Mouse (Mus musculus): ENCODE results near the gene Kctd13.
"Not testable (repeated sequence)": the region's sequence is repeated elsewhere in the genome, so short reads cannot be mapped to it uniquely, and the experiment has no call there.

Kctd13 gene

GRCm38 (mm10) chr7:126928384-126929037 is at the start of gene Kctd13:
TSS of gene Kctd13 (plus strand) at chr7:126928879.
- DNase-seq (ENCODE audit: extremely low spot score, low spot score): peak; percentile 90

GRCm38 (mm10) chr7:126881040-126881439 is 47.6 kb upstream of the Kctd13 start:
- DNase-seq (ENCODE audit: extremely low spot score, low spot score): no peak

- no peak for DNase-seq (ENCODE audit: extremely low spot score, low spot score)
Measured at GRCm38 (mm10) chr7:126883731-126884181, 44.9 kb upstream of the Kctd13 start.

- peak; percentile 99 for DNase-seq (ENCODE audit: extremely low spot score, low spot score)
Measured at GRCm38 (mm10) chr7:126884286-126885164, 44.2 kb upstream of the Kctd13 start, which contains the start of gene Taok2. TSS of gene Taok2 (minus strand) at chr7:126884703.

- DNase-seq (ENCODE audit: extremely low spot score, low spot score): no peak
Measured at GRCm38 (mm10) chr7:126887281-126887680, 41.4 kb upstream of the Kctd13 start.

GRCm38 (mm10) chr7:126888852-126889251 is 39.8 kb upstream of the Kctd13 start:
- DNase-seq (ENCODE audit: extremely low spot score, low spot score): no peak

- no peak for DNase-seq (ENCODE audit: extremely low spot score, low spot score)
Measured at GRCm38 (mm10) chr7:126896912-126897311, 31.8 kb upstream of the Kctd13 start.

- peak; percentile 21 for DNase-seq (ENCODE audit: extremely low spot score, low spot score)
Measured at GRCm38 (mm10) chr7:126897390-126898101, 31.1 kb upstream of the Kctd13 start.

GRCm38 (mm10) chr7:126898102-126898990 is 30.3 kb upstream of the Kctd13 start:
- peak; percentile 99 for DNase-seq (ENCODE audit: extremely low spot score, low spot score)

- not testable (repeated sequence) for DNase-seq (ENCODE audit: extremely low spot score, low spot score)
Measured at GRCm38 (mm10) chr7:126899781-126900180, 28.9 kb upstream of the Kctd13 start.

GRCm38 (mm10) chr7:126905590-126905989 is 23.1 kb upstream of the Kctd13 start:
- DNase-seq (ENCODE audit: extremely low spot score, low spot score): no peak

GRCm38 (mm10) chr7:126914844-126915243 is 13.8 kb upstream of the Kctd13 start:
- no peak for DNase-seq (ENCODE audit: extremely low spot score, low spot score)

GRCm38 (mm10) chr7:126918356-126918755 is 10.3 kb upstream of the Kctd13 start:
- not testable (repeated sequence) for DNase-seq (ENCODE audit: extremely low spot score, low spot score)

- no peak for DNase-seq (ENCODE audit: extremely low spot score, low spot score)
Measured at GRCm38 (mm10) chr7:126919973-126920372, 8.7 kb upstream of the Kctd13 start.

GRCm38 (mm10) chr7:126921563-126921962 is 7.1 kb upstream of the Kctd13 start:
- DNase-seq (ENCODE audit: extremely low spot score, low spot score): no peak

GRCm38 (mm10) chr7:126922624-126923060 is 6.0 kb upstream of the Kctd13 start, which contains the start of gene Tmem219:
TSS of gene Tmem219 (minus strand) at chr7:126922917.
- no peak for DNase-seq (ENCODE audit: extremely low spot score, low spot score)

GRCm38 (mm10) chr7:126923999-126924398 is 4.7 kb upstream of the Kctd13 start:
- no peak for DNase-seq (ENCODE audit: extremely low spot score, low spot score)

- no peak for DNase-seq (ENCODE audit: extremely low spot score, low spot score)
Measured at GRCm38 (mm10) chr7:126926299-126926698, 2.4 kb upstream of the Kctd13 start.

- no peak for DNase-seq (ENCODE audit: extremely low spot score, low spot score)
Measured at GRCm38 (mm10) chr7:126929046-126929445, 367 bp downstream of the Kctd13 start.

GRCm38 (mm10) chr7:126932652-126933051 is 4.0 kb downstream of the Kctd13 start:
- DNase-seq (ENCODE audit: extremely low spot score, low spot score): no peak
